Mouse (Mus musculus) liver, embryonic 12.5 days (tissue): ENCODE data around the gene Cggbp1. TPM values are rescaled to one million over a fixed set of nuclear protein-coding genes. Genes with fewer than 3 reads are reported as not detected.
A peak's percentile ranks its signal among the peaks of the same experiment; 100 is the strongest.
"Not testable (repeated sequence)": the region's sequence is repeated elsewhere in the genome, so short reads cannot be mapped to it uniquely, and the experiment has no call there.

Source experiments
- ATAC-seq: fragments of 200-750 bp; cut with Nextera tagmentation; 2 replicates; pipeline ENCODE4 v1.8.0; 2017; ENCODE audit warnings: moderate number of reproducible peaks, mild to moderate bottlenecking, moderate library complexity
- H3K27ac ChIP-seq: fragments of 300-500 bp; sonication (generic); 2 replicates; pipeline ENCODE4 v1.5.1; 2016; ENCODE audit warnings: mild to moderate bottlenecking
- H3K27me3 ChIP-seq: fragments of 300-500 bp; sonication (generic); replicated peaks from 2 replicates; pipeline ENCODE4 v1.6.1; 2016; ENCODE audit warnings: mild to moderate bottlenecking, moderate library complexity
- H3K36me3 ChIP-seq: fragments of 300-500 bp; sonication (generic); 2 replicates; pipeline ENCODE4 v1.6.1; 2016; ENCODE audit warnings: mild to moderate bottlenecking, moderate library complexity
- H3K4me1 ChIP-seq: fragments of 300-500 bp; sonication (generic); 2 replicates; pipeline ENCODE4 v1.6.1; 2016
- H3K4me2 ChIP-seq: fragments of 300-500 bp; sonication (generic); 2 replicates; pipeline ENCODE4 v1.6.1; 2016; ENCODE audit warnings: mild to moderate bottlenecking, moderate library complexity
- H3K4me3 ChIP-seq: fragments of 300-500 bp; sonication (generic); 2 replicates; pipeline ENCODE4 v1.5.1; 2016; ENCODE audit warnings: mild to moderate bottlenecking, moderate library complexity
- H3K9ac ChIP-seq: fragments of 300-500 bp; sonication (generic); 2 replicates; pipeline ENCODE4 v1.6.1; 2016; ENCODE audit warnings: mild to moderate bottlenecking, moderate library complexity
- H3K9me3 ChIP-seq: fragments of 300-500 bp; sonication (generic); replicated peaks from 2 replicates; pipeline ENCODE4 v1.6.1; 2016; ENCODE audit warnings: mild to moderate bottlenecking, moderate library complexity
- WGBS: fragments of 180-500 bp; shearing (Covaris S2); methylation state at CpG from one replicate; pipeline ENCODE4 v1.1.7; 2016; ENCODE audit not compliant: insufficient replicate concordance; 5-methylcytosine and 5-hydroxymethylcytosine counted together
- polyA plus RNA-seq: library from polyadenylated mRNA; unstranded; fragments of >200 nt; fragmentation: Nextera tagmentation; extraction: Ambion mirVana; gene quantifications from 2 replicates; pipeline ENCODE4 v1.2.1, GENCODE M21; 2016

The Cggbp1 gene
- polyA plus RNA-seq, 1 experiment from 2014 or later, result 42.4 TPM

- H3K4me2 ChIP-seq, result peak overlapping the region; percentile 79
- 1% methylated on average over 16 of the region's 16 CpGs for WGBS
- peak overlapping the region; percentile 95 for H3K27ac ChIP-seq
- no peak for ATAC-seq
- peaks cover 24% of the 10 kb centered on the region for H3K36me3 ChIP-seq
- H3K4me3 ChIP-seq, result peak overlapping the region; percentile 98
- H3K9ac ChIP-seq, result peak overlapping the region; percentile 97
- no peaks in the 10 kb centered on the region for H3K9me3 ChIP-seq
- no peaks in the 10 kb centered on the region for H3K27me3 ChIP-seq
- H3K4me1 ChIP-seq, result peaks cover 29% of the 10 kb centered on the region
Observed at GRCm38 (mm10) chr16:64850287-64851084, 1.3 kb upstream of the Cggbp1 start.

DNA sequence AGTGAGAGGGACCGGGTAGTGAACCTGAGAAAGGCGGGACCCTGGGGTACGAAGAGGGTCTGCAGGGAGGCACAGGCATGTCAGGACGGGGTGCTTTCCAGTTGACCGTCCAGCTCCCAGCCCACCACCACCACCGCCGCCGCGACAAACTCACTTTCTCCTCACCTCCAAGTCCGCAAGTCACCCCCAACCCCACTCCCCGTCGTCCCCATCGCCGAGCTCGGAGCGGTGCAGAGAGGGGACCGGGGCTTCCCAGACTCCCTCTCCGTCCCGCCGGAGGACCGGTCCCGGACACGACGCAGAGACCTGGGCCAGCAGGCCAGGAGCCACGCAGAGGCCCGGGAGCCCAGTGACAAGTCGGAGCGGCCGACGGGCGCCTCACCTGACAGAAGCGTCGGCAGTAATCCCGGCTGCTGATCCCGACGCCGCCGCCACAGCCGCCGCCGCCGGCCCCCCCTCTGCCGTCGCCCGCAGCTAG, 672 bp upstream of the Cggbp1 start:
- peak overlapping the region; percentile 98 for H3K4me3 ChIP-seq
- 0% methylated on average over 23 of the region's 45 CpGs for WGBS
- H3K4me1 ChIP-seq, result peaks cover 29% of the 10 kb centered on the region
- peak overlapping the region; percentile 95 for H3K27ac ChIP-seq
- H3K9ac ChIP-seq, result peak overlapping the region; percentile 97
- H3K4me2 ChIP-seq, result peak overlapping the region; percentile 79
- H3K36me3 ChIP-seq, result peaks cover 27% of the 10 kb centered on the region
- H3K27me3 ChIP-seq, result no peaks in the 10 kb centered on the region
- ATAC-seq, result peak; percentile 38
- no peaks in the 10 kb centered on the region for H3K9me3 ChIP-seq

- Histone ChIP-seq H3K4me3 (peak overlapping the region; percentile 98), H3K9ac (peak overlapping the region; percentile 87), H3K4me2 (peak overlapping the region; percentile 81), H3K4me1 (peaks cover 24% of the 10 kb centered on the region), H3K36me3 (peaks cover 38% of the 10 kb centered on the region), H3K9me3 (no peaks in the 10 kb centered on the region), H3K27me3 (no peaks in the 10 kb centered on the region), H3K27ac (peak overlapping the region; percentile 98)
- WGBS, result under 1% methylated on average over 29 of the region's 53 CpGs
- ATAC-seq, result peak; percentile 14
Observed at GRCm38 (mm10) chr16:64852441-64852871, 660 bp downstream of the Cggbp1 start.

DNA sequence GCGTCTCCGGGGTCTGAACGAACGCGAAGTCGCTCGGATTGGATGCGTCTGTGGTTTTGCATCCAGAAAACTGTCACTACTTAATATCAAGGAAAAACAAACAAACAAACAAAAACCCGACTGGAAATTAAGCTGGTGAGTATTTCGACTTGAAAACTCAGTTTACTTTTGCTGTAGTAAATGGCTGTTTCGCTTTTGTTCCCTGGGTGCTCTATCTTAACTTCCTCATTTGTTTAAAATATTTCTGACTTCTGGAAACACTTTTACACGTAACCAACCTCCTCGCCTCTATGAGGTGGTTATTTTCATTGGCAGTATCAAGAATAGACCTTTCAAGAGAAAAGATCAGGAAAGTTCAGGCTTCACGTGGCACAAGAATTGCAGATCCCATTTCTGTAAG, 1.1 kb downstream of the Cggbp1 start:
- Histone ChIP-seq H3K27me3 (no peaks in the 10 kb centered on the region), H3K4me2 (peak overlapping the region; percentile 81), H3K9me3 (no peaks in the 10 kb centered on the region), H3K36me3 (peaks cover 42% of the 10 kb centered on the region), H3K4me3 (peak overlapping the region; percentile 98), H3K9ac (peak overlapping the region; percentile 87), H3K4me1 (peaks cover 24% of the 10 kb centered on the region), H3K27ac (peak overlapping the region; percentile 98)
- WGBS, result 5% methylated on average over 14 of the region's 14 CpGs
- no peak for ATAC-seq

DNA sequence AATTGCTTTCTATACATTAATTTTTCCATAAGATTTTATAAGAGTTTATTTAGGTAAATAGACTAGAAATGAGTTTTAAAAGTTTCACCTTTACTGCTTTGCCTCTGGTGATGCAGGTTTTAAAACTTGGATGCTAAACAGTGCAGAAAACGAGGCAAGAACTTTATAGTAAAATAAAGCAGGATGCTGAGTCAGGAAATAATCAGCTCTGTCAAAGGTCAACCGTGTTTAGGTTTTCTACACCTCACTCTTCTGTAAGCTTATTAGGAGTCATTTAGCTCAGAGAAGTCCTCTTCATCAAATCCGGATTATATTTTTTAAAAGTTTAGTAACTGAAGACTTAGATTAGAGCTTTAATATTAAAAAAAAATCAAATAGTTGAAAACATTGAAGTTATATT, 5.2 kb downstream of the Cggbp1 start:
- no peaks in the 10 kb centered on the region for H3K9me3 ChIP-seq
- no peaks in the 10 kb centered on the region for H3K27me3 ChIP-seq
- H3K4me2 ChIP-seq, result no peak overlapping the region
- H3K36me3 ChIP-seq, result peaks cover 44% of the 10 kb centered on the region
- 71% methylated on average over 3 of the region's 3 CpGs for WGBS
- no peak overlapping the region for H3K4me3 ChIP-seq
- H3K4me1 ChIP-seq, result peaks cover 16% of the 10 kb centered on the region
- no peak overlapping the region for H3K9ac ChIP-seq
- no peak overlapping the region for H3K27ac ChIP-seq
- ATAC-seq, result no peak

DNA sequence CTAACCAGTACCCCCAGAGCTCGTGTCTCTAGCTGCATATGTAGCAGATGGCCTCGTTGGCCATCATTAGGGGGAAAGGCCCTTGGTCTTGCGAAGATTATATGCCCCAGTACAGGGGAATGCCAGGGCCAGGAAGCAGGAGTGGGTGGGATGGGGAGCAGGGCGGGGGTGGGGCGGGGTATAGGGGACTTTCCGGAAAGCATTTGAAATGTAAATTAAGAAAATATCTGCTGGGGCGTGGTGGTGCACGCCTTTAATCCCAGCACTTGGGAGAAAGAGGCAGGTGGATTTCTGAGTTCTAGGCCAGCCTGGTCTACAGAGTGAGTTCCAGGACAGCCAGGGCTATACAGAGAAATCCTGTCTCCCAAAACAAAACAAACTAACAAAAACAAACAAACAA, 14.0 kb downstream of the Cggbp1 start:
- H3K9ac ChIP-seq, H3K4me2 ChIP-seq, H3K27me3 ChIP-seq, H3K4me3 ChIP-seq, H3K36me3 ChIP-seq, H3K27ac ChIP-seq, H3K4me1 ChIP-seq, ATAC-seq, H3K9me3 ChIP-seq: not testable (repeated sequence)
- 84% methylated on average over 8 of the region's 8 CpGs for WGBS

DNA sequence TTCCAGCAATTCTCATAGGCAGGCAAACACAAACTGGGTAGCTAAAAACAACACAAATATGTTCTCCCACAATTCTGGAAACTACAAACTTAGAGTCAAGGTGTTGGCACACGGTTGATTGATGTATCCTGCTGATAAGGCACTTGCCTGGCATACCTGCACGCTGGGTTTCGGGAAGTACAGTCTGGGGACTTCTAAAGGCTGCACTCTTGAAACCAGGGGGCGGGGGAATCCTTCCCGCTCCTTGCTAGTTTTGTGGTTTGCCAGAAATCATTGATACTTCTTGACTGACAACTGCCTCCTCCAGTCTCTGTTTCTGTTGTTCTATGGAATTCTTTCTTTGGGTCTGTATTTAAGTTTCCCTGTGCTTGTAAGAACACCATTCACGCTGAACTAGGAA, 16.8 kb downstream of the Cggbp1 start:
- 42% methylated on average over 6 of the region's 6 CpGs for WGBS
- H3K4me3 ChIP-seq, result no peak overlapping the region
- no peaks in the 10 kb centered on the region for H3K9me3 ChIP-seq
- no peaks in the 10 kb centered on the region for H3K27me3 ChIP-seq
- H3K4me2 ChIP-seq, result no peak overlapping the region
- ATAC-seq, result no peak
- no peak overlapping the region for H3K27ac ChIP-seq
- no peak overlapping the region for H3K9ac ChIP-seq
- peaks cover 6% of the 10 kb centered on the region; the same call in 1 of the 2 replicates for H3K4me1 ChIP-seq
- H3K36me3 ChIP-seq, result no peaks in the 10 kb centered on the region

DNA sequence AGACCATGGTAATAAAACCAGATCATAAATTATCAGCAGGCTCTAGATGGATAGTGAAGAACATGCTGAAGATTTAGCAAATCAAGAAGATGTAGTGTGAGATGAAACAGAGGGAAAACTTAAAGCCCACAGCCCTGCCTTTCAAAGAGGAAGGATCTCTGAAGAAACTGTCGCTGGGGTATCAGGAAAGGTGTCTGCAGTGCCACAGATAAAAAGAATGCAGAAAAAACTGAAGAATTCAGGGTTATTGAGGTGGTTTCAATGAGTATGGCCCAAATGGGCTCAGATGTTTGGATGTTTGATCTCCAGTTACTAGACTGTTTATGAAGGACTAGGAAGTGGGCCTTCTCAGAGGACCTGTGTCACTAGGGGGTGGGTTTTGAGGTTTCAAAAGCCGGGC, 17.8 kb downstream of the Cggbp1 start:
- no peak overlapping the region for H3K4me3 ChIP-seq
- H3K27me3 ChIP-seq, result no peaks in the 10 kb centered on the region
- H3K9ac ChIP-seq, result no peak overlapping the region
- no peak for ATAC-seq
- no peak overlapping the region for H3K4me2 ChIP-seq
- no peaks in the 10 kb centered on the region for H3K36me3 ChIP-seq
- H3K4me1 ChIP-seq, result peaks cover 6% of the 10 kb centered on the region; the same call in 1 of the 2 replicates
- WGBS, result 49% methylated on average over 2 of the region's 2 CpGs
- H3K9me3 ChIP-seq, result no peaks in the 10 kb centered on the region
- H3K27ac ChIP-seq, result no peak overlapping the region

DNA sequence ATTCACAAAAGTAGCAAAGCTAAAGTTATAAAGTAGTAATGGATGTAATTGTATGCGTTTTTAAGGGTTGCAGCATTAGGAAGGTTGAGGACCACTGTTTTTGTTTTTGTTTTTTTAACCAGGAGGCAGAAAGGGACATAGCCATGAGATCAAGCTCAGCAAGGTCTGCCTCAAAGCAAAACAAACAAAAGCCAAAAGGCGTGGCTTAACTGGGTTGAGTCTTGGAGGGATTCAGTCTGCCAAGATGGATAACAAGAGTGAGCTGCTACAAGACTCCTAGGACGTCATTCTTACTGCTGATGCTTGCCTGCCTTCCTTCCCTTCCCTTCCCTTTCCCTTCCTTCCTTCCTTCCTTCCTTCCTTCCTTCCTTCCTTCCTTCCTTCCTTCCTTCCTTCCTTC, 20.5 kb downstream of the Cggbp1 start:
- no peak for ATAC-seq
- peak overlapping the region; percentile 70 for H3K4me2 ChIP-seq

GRCm38 (mm10) chr16:64872841-64873240, 21.0 kb downstream of the Cggbp1 start:
- no peaks in the 10 kb centered on the region for H3K36me3 ChIP-seq
- peaks cover 6% of the 10 kb centered on the region; the same call in 1 of the 2 replicates for H3K4me1 ChIP-seq
- H3K4me3 ChIP-seq, result peak overlapping the region; percentile 72
- H3K9ac ChIP-seq, result peak overlapping the region; percentile 70
- no peaks in the 10 kb centered on the region for H3K27me3 ChIP-seq
- no peak for ATAC-seq
- 11% methylated on average over 7 of the region's 7 CpGs for WGBS
- H3K4me2 ChIP-seq, result peak overlapping the region; percentile 70
- H3K27ac ChIP-seq, result 0 out of 2 replicates have a peak overlapping the region, but pooled peaks have one; percentile 37
- H3K9me3 ChIP-seq, result no peaks in the 10 kb centered on the region

More for the DNA sequence above, 20.5 kb downstream of the Cggbp1 start:
- Histone ChIP-seq H3K9ac (no peak overlapping the region), H3K36me3 (no peaks in the 10 kb centered on the region), H3K4me1 (peaks cover 6% of the 10 kb centered on the region; the same call in 1 of the 2 replicates), H3K4me3 (peak overlapping the region; percentile 72; the same call in 1 of the 2 replicates), H3K9me3 (no peaks in the 10 kb centered on the region), H3K27me3 (no peaks in the 10 kb centered on the region), H3K27ac (no peak overlapping the region)
- WGBS, result 38% methylated on average over 3 of the region's 3 CpGs

DNA sequence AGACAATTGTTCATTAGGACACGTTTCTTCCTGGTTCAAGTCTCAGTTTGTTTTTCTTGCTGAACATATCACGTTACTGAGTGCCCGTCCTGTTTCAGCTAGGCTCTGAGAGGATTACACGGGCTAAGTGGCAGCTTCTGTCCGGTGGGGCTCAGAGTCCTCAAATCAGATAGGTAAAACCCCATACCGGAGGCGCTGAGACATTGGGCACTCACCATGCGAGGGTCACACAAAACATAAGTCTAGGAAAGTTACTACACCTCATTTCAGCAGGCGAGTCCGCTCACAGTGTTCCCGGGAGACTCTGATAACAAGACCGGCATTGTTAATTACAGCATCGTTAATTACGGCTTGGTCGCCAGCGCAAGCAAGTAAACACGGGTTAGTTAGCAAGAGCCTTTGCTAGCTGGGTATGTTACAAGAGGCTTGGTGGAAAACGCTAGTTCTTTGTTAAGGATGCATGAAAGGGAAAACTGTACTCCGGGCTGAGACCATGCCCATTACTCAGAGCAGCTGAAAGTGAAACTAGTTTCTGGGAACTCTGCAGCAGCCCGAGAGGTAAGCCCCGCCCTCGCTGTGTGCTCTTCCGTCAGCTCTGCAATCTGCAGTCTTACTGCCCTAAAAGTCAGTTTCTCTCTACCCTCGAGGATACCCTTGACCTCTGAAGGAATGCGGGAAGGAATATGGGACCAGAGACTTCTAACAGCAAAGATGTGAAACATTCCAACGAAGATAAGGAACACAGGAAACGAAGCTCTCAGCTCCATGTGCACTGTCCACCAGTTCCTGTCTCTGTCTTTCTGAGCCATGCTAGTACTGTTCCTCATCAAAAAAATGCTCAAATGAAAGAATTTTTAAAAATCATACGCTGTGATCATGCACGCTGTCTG, 21.9 kb downstream of the Cggbp1 start:
- H3K4me2 ChIP-seq, result peak overlapping the region; percentile 70
- H3K9ac ChIP-seq, result peak overlapping the region; percentile 70
- no peaks in the 10 kb centered on the region for H3K27me3 ChIP-seq
- H3K9me3 ChIP-seq, result no peaks in the 10 kb centered on the region
- no peaks in the 10 kb centered on the region for H3K36me3 ChIP-seq
- WGBS, result 2% methylated on average over 29 of the region's 29 CpGs
- H3K27ac ChIP-seq, result peak overlapping the region; percentile 89
- peak overlapping the region; percentile 72 for H3K4me3 ChIP-seq
- ATAC-seq, result peak; percentile 96
- H3K4me1 ChIP-seq, result peaks cover 6% of the 10 kb centered on the region; the same call in 1 of the 2 replicates
